Mouse (Mus musculus): ENCODE results near the gene 4921511C20Rik.

The 4921511C20Rik gene

DNA sequence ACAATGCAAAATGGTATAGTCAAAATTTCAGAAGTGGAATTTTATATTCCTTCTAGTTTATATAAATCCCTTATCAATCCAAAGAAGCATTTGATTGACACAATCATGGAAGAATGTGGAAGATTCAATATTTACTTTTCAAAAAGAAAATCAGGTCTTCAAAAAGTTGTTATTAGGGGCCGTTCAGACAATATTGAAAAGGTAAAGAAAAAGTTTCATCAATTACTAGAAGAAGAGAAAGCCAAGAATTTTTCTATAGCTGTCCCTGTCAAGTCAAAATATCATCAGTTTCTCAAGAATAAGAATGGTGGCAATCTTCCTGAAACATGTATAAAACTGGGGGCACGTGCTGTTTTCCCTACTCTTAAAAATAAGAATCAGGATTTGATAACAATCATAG is at the start of gene 4921511C20Rik:
Gene 4921511C20Rik (plus strand): TSS at position 301 of the 400 bp plus-strand sequence.
- ATAC-seq (ENCODE audit: insufficient number of reproducible peaks, low FRiP score, low TSS enrichment) = no peak

Measured in cerebellum, adult (tissue).